Mouse (Mus musculus): ENCODE results near the gene Gm3448. TPM values are rescaled to one million over a fixed set of nuclear protein-coding genes. Genes with fewer than 3 reads are reported as not detected.
"Not testable (repeated sequence)": the region's sequence is repeated elsewhere in the genome, so short reads cannot be mapped to it uniquely, and the experiment has no call there.

The Gm3448 gene
- total RNA-seq, 2 experiments from 2014 or later = 6.8 to 10.5 TPM

DNA sequence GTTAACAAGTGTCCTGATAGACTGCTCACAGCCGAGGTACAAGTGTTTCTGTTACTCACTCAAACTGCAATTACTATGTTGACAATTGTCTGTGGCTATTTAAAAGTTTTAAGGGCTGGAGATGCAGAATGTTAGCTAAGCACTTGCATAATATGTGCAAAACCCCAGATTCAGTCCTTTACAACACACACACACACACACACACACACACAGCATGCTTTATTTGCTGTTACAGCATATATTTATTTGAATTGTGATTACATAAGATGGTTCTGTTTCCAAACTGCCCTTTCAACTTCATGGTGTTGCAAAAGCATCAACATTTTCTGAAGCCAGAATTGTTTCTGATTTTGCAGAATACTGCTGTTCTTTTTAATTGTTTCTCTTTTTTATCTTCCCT is 9.0 kb upstream of the Gm3448 start:
- not testable (repeated sequence) for DNase-seq (ENCODE audit: extremely low spot score in 1 of 2, low spot score in 1 of 2)

DNA sequence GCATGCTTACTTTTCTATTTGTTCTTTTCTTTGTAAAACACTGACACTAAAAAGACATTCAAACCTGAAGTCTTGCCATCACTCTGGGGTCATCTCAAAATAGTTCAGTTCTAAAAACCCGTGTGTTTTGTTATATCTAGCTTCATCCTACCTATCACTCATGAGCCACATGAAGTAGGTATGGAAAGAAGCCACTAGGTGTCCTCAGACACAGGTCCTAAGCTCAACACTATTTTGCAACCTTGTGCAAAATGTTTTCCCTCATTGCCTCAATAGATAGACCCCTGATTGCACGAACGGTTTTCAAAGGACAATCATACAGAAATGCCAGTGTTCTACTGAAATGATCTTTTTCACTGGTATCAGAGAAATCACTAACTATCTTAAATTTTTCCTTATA is 882 bp downstream of the Gm3448 start:
- not testable (repeated sequence) for DNase-seq (ENCODE audit: extremely low spot score in 1 of 2, low spot score in 1 of 2)

DNA sequence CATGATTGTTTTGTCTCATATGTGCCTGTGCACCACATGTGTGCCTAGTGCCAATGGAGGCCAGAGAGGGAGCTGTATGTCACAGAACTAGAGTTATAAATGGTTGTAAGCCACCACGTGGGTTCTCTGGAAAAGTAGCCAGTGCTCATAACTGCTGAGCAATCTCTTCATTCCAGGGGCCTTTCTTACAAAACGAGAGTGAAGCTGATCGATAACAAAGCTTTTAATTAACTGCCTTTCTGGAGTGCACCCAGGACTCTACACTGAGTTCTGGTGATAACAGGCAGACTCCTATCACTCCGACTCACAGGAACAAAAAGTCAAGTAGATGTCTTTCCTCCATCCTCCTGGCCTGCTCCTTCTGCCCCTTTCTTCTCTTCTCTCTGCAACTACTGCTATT is 9.9 kb downstream of the Gm3448 start:
- DNase-seq (ENCODE audit: extremely low spot score in 1 of 2, low spot score in 1 of 2) = not testable (repeated sequence)

DNA sequence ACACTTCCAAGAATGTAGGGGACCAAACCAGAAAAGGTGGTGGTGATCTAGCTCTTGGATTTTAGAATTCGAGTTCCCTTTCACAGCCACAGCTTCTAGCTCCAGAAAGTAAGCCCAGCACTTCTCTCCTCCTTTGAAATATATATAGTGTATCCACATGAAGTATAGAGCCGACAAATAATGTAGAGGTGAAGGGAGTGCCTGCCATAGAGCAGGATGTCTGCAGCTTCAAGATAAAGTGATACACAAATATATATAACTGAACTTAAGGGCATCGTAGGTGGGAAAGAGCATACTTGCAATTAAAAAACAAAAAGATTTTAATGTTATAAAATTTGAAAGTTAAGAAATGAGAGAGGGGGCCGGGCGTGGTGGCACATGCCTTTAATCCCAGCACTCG is 15.8 kb downstream of the Gm3448 start:
- DNase-seq (ENCODE audit: extremely low spot score in 1 of 2, low spot score in 1 of 2) = not testable (repeated sequence)

DNA sequence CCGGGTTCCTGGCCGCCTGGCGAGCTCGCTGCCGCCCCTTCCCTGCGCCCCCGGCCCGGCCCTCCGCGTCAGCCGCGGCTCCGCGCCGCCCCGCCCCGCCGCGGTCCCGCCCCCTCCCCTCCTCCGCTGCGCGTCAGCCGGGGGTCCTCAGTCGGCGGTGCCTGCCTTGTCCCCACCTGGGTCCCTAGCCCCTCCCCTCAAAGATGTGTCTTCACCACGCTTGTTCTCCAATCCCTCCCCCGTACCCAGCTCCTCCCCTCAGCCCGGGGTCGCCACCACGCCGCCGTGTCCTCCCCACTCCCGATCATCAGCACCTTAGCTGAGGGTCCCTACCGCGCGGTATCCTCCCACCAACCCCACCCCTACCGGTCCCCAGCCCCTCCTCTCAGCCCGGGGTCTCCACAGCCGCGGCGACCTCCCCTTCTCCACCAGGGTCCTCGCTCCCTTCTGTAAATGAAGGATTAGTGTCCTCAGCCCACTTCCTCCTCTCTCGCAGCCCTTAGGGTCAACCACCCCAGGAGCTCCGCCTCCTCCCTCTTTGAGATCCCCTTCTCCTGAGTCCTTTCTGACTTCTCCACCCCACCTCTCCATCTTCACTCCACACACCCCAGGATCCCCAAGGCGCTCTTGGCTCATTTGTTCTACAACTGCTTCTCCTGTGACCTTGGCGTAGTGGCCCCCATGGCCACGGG is 16.7 kb downstream of the Gm3448 start:
- DNase-seq (ENCODE audit: extremely low spot score in 1 of 2, low spot score in 1 of 2) = not testable (repeated sequence)

DNA sequence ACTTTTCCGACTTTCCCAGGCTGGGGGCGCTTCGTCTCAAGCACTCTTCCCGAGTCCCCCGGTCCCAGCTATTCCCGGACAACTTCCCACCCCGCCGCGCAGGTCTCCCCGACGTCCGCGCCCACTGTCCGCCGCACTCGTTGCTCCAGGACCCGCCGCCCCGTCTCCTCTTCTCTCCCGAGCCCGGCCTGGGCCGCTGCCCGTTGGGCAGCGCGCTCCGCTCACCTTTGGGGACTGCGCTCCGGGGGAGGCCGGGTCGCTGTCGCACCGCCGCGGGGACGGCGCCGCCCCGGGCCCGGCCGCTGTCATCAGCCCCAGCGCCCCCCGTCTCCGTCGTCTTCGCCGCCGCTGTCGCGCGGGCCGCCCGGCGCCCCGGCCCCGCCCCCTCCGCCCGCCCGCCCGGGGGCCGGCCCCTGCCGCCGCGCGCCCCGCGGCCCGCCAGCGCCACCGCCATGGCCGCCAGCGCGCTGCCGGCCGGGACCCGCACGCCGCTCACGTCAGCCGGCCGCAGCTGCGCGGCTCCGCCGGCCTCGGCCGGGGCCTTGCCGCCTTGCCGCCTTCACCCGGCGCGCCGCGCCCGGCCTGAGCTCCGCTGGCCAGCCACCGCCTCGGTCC is 17.4 kb downstream of the Gm3448 start:
- not testable (repeated sequence) for DNase-seq (ENCODE audit: extremely low spot score in 1 of 2, low spot score in 1 of 2)

DNA sequence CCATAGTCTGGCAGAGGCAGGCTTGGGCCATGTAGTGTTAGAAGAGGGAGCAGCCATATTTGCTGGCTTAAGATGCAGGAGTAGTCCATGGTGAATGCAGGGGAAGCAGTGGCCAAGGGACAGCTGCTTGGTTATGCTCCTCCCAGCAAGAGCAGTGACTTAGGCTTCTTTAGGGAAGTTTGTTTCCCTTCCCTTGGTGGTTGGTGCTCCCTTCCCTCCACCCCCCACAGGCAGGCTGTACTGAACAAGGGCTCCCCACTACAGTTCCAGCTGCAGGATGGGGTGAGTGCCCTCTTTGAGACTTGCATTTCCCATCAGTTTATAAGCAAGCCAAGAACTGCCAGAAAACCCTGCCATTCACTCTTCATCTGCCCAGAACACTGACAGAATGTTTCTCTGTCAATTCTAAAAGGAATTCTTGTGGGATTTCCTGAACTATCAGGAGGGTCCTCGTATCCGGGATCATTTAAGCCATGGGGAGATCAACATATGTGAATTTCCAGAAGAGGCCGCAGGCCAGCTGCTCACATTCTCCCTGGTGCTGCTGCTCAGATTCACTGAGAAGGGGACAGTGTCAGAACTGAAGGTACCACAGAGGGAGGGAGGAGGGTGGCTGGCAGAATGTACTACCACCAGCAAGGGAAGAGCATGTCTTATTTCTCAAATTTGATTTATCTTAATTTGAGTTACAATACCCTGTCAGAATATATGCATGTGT is 19.7 kb downstream of the Gm3448 start:
- peak; percentile 2 to 10 for DNase-seq (ENCODE audit: extremely low spot score in 1 of 2, low spot score in 1 of 2)

DNA sequence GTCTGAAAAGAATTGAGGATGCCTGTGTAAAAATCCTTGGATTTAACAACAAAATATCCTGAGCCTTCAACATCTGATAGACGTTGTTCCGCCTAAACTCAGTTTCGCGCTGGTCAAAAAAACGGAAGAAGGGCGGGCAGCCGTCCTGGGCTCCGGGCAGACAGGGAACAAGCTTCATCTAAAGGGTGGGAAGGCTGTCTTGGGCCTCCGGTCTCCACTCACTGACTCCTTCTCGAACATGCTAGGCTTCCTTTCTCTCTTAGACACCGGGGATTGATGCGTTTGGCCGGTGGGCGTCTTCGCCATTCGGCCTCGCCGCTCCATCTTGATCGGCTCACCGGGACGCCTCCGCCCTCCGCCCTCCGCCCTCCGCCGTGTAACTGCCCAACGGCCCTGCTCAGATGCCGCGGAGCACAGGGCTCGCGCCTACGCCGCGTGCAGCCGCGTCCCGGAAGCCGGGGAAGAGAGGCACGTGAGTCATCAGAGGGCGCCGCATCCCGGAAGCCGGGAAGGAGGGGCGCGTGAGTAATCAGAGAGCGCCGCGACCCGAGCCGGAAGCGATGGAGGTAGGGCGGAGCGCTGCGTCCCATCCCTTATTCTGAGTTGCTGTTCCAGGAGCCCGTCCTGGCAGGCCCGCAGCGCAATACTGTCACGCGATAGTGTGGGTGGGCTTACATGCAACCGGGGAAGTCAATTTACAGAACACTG is 31.5 kb downstream of the Gm3448 start, which contains the start of gene Gm3435:
TSS of gene Gm3435 (plus strand) at position 471 of the 708 bp plus-strand sequence.
- DNase-seq (ENCODE audit: extremely low spot score in 1 of 2, low spot score in 1 of 2) = not testable (repeated sequence)

DNA sequence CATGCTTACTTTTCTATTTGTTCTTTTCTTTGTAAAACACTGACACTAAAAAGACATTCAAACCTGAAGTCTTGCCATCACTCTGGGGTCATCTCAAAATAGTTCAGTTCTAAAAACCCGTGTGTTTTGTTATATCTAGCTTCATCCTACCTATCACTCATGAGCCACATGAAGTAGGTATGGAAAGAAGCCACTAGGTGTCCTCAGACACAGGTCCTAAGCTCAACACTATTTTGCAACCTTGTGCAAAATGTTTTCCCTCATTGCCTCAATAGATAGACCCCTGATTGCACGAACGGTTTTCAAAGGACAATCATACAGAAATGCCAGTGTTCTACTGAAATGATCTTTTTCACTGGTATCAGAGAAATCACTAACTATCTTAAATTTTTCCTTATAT is 32.2 kb downstream of the Gm3448 start:
- not testable (repeated sequence) for DNase-seq (ENCODE audit: extremely low spot score in 1 of 2, low spot score in 1 of 2)

DNA sequence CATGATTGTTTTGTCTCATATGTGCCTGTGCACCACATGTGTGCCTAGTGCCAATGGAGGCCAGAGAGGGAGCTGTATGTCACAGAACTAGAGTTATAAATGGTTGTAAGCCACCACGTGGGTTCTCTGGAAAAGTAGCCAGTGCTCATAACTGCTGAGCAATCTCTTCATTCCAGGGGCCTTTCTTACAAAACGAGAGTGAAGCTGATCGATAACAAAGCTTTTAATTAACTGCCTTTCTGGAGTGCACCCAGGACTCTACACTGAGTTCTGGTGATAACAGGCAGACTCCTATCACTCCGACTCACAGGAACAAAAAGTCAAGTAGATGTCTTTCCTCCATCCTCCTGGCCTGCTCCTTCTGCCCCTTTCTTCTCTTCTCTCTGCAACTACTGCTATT is 41.3 kb downstream of the Gm3448 start:
- DNase-seq (ENCODE audit: extremely low spot score in 1 of 2, low spot score in 1 of 2) = not testable (repeated sequence)

DNA sequence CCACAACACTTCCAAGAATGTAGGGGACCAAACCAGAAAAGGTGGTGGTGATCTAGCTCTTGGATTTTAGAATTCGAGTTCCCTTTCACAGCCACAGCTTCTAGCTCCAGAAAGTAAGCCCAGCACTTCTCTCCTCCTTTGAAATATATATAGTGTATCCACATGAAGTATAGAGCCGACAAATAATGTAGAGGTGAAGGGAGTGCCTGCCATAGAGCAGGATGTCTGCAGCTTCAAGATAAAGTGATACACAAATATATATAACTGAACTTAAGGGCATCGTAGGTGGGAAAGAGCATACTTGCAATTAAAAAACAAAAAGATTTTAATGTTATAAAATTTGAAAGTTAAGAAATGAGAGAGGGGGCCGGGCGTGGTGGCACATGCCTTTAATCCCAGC is 47.2 kb downstream of the Gm3448 start:
- not testable (repeated sequence) for DNase-seq (ENCODE audit: extremely low spot score in 1 of 2, low spot score in 1 of 2)

DNA sequence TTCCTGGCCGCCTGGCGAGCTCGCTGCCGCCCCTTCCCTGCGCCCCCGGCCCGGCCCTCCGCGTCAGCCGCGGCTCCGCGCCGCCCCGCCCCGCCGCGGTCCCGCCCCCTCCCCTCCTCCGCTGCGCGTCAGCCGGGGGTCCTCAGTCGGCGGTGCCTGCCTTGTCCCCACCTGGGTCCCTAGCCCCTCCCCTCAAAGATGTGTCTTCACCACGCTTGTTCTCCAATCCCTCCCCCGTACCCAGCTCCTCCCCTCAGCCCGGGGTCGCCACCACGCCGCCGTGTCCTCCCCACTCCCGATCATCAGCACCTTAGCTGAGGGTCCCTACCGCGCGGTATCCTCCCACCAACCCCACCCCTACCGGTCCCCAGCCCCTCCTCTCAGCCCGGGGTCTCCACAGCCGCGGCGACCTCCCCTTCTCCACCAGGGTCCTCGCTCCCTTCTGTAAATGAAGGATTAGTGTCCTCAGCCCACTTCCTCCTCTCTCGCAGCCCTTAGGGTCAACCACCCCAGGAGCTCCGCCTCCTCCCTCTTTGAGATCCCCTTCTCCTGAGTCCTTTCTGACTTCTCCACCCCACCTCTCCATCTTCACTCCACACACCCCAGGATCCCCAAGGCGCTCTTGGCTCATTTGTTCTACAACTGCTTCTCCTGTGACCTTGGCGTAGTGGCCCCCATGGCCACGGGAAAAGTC is 48.1 kb downstream of the Gm3448 start:
- not testable (repeated sequence) for DNase-seq (ENCODE audit: extremely low spot score in 1 of 2, low spot score in 1 of 2)

DNA sequence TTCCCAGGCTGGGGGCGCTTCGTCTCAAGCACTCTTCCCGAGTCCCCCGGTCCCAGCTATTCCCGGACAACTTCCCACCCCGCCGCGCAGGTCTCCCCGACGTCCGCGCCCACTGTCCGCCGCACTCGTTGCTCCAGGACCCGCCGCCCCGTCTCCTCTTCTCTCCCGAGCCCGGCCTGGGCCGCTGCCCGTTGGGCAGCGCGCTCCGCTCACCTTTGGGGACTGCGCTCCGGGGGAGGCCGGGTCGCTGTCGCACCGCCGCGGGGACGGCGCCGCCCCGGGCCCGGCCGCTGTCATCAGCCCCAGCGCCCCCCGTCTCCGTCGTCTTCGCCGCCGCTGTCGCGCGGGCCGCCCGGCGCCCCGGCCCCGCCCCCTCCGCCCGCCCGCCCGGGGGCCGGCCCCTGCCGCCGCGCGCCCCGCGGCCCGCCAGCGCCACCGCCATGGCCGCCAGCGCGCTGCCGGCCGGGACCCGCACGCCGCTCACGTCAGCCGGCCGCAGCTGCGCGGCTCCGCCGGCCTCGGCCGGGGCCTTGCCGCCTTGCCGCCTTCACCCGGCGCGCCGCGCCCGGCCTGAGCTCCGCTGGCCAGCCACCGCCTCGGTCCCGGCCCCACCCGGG is 48.7 kb downstream of the Gm3448 start:
- not testable (repeated sequence) for DNase-seq (ENCODE audit: extremely low spot score in 1 of 2, low spot score in 1 of 2)

DNA sequence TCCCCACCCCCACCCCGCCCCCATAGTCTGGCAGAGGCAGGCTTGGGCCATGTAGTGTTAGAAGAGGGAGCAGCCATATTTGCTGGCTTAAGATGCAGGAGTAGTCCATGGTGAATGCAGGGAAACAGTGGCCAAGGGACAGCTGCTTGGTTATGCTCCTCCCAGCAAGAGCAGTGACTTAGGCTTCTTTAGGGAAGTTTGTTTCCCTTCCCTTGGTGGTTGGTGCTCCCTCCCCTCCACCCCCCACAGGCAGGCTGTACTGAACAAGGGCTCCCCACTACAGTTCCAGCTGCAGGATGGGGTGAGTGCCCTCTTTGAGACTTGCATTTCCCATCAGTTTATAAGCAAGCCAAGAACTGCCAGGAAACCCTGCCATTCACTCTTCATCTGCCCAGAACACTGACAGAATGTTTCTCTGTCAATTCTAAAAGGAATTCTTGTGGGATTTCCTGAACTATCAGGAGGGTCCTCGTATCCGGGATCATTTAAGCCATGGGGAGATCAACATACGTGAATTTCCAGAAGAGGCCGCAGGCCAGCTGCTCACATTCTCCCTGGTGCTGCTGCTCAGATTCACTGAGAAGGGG is 51.1 kb downstream of the Gm3448 start:
- DNase-seq (ENCODE audit: extremely low spot score in 1 of 2, low spot score in 1 of 2) = peak; percentile 4 to 5

DNA sequence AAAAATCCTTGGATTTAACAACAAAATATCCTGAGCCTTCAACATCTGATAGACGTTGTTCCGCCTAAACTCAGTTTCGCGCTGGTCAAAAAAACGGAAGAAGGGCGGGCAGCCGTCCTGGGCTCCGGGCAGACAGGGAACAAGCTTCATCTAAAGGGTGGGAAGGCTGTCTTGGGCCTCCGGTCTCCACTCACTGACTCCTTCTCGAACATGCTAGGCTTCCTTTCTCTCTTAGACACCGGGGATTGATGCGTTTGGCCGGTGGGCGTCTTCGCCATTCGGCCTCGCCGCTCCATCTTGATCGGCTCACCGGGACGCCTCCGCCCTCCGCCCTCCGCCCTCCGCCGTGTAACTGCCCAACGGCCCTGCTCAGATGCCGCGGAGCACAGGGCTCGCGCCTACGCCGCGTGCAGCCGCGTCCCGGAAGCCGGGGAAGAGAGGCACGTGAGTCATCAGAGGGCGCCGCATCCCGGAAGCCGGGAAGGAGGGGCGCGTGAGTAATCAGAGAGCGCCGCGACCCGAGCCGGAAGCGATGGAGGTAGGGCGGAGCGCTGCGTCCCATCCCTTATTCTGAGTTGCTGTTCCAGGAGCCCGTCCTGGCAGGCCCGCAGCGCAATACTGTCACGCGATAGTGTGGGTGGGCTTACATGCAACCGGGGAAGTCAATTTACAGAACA is 62.8 kb downstream of the Gm3448 start, which contains the start of the genes 9030025P20Rik and Gm3417:
TSS of gene 9030025P20Rik (plus strand) at position 107 of the 677 bp plus-strand sequence.
TSS of gene Gm3417 (minus strand) at position 429 of the 677 bp plus-strand sequence.
- DNase-seq (ENCODE audit: extremely low spot score in 1 of 2, low spot score in 1 of 2) = not testable (repeated sequence)

DNA sequence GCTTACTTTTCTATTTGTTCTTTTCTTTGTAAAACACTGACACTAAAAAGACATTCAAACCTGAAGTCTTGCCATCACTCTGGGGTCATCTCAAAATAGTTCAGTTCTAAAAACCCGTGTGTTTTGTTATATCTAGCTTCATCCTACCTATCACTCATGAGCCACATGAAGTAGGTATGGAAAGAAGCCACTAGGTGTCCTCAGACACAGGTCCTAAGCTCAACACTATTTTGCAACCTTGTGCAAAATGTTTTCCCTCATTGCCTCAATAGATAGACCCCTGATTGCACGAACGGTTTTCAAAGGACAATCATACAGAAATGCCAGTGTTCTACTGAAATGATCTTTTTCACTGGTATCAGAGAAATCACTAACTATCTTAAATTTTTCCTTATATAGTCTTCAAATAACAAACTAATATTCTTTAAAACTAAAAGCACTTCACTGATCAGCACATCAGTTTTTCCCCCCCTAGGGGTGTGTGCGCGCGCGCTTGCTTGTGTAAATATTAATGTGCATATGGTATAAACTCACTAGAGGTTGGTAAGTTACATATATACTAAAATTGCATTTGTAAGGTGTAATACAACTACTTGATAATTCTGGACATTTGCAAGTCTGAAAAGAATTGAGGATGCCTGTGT is 63.5 kb downstream of the Gm3448 start:
- DNase-seq (ENCODE audit: extremely low spot score in 1 of 2, low spot score in 1 of 2) = not testable (repeated sequence)

DNA sequence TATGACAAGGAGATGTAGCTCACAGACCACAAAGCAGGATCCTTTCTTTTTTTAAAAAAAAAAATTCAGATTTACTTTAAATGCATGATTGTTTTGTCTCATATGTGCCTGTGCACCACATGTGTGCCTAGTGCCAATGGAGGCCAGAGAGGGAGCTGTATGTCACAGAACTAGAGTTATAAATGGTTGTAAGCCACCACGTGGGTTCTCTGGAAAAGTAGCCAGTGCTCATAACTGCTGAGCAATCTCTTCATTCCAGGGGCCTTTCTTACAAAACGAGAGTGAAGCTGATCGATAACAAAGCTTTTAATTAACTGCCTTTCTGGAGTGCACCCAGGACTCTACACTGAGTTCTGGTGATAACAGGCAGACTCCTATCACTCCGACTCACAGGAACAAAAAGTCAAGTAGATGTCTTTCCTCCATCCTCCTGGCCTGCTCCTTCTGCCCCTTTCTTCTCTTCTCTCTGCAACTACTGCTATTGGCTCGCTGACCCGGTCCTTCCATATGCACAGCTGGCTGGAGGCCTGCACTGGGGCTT is 72.9 kb downstream of the Gm3448 start:
- not testable (repeated sequence) for DNase-seq (ENCODE audit: extremely low spot score in 1 of 2, low spot score in 1 of 2)
